Mouse (Mus musculus) kidney, embryonic 15.5 days (tissue): ENCODE measurements around the gene Scamp2. TPM values are rescaled to one million over a fixed set of nuclear protein-coding genes. Genes with fewer than 3 reads are reported as not detected.

ENCODE experiments used
- polyA plus RNA-seq: library from polyadenylated mRNA; unstranded; fragments of >200 nt; fragmentation: Nextera tagmentation; extraction: Ambion mirVana; gene quantifications from 2 replicates; pipeline ENCODE4 v1.2.1, GENCODE M21; 2015

The Scamp2 gene
- polyA plus RNA-seq, 1 experiment from 2014 or later = 85.5 TPM

Other genes starting within 250 kb of the Scamp2 start
- 25.8 and 30.3 TPM in 2 replicates for gene Ppcdc, start 120.8 kb upstream of the Scamp2 start, polyA plus RNA-seq
- gene Scamp5, start 92.9 kb upstream of the Scamp2 start, polyA plus RNA-seq = 15.1 and 15.9 TPM in 2 replicates
- 5.6 and 6.0 TPM in 2 replicates for gene Rpp25, start 56.9 kb upstream of the Scamp2 start, polyA plus RNA-seq
- 673 and 729 TPM in 2 replicates for gene Cox5a, start 39.7 kb upstream of the Scamp2 start, polyA plus RNA-seq
- gene Fam219b, start 23.4 kb upstream of the Scamp2 start, polyA plus RNA-seq = 18.1 and 19.0 TPM in 2 replicates
- 51.9 and 53.3 TPM in 2 replicates for gene Mpi, start 8.2 kb upstream of the Scamp2 start, polyA plus RNA-seq
- gene Ulk3, start 28.5 kb downstream of the Scamp2 start, polyA plus RNA-seq = 16.9 and 18.8 TPM in 2 replicates
- not detected in 2 replicates for gene Cplx3, start 45.3 kb downstream of the Scamp2 start, polyA plus RNA-seq
- not detected in 2 replicates for gene Lman1l, start 59.8 kb downstream of the Scamp2 start, polyA plus RNA-seq
- gene Csk, start 92.7 kb downstream of the Scamp2 start, polyA plus RNA-seq = 27.2 and 27.9 TPM in 2 replicates
- gene Cyp1a2, start 122.8 kb downstream of the Scamp2 start, polyA plus RNA-seq = not detected in 2 replicates
- 0.08 and 0.22 TPM in 2 replicates for gene Cyp1a1, start 127.0 kb downstream of the Scamp2 start, polyA plus RNA-seq
- gene Edc3, start 147.6 kb downstream of the Scamp2 start, polyA plus RNA-seq = 33.6 and 34.4 TPM in 2 replicates
- 71.0 and 71.8 TPM in 2 replicates for gene Clk3, start 204.9 kb downstream of the Scamp2 start, polyA plus RNA-seq